Mouse (Mus musculus): Measurements from ENCODE around the gene Defa35. TPM values are rescaled to one million over a fixed set of nuclear protein-coding genes. Genes with fewer than 3 reads are reported as not detected.
"Not testable (repeated sequence)": the region's sequence is repeated elsewhere in the genome, so short reads cannot be mapped to it uniquely, and the experiment has no call there.

Gene Defa35
- polyA plus RNA-seq (2016; fragmentation: Nextera tagmentation; extraction: Ambion mirVana), result not detected in 2 replicates

DNA sequence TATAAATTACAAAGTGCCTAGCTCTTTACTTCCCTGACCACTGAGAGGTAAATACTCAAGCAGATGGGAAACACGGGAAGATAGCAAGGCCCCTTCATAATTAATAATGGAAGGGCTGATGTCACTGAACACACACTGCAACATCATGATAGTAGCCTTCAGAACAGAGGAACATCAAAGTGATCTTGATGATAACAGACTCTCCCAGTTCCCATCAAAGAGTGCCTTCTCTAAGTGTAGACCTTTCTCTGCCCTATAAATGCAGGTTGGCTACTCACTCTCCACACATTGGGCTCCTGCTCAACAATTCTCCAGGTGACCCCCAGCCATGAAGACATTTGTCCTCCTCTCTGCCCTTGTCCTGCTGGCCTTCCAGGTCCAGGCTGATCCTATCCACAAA, at the start of gene Defa35:
Gene Defa35, plus strand, starts transcription at position 301 of the 400 bp plus-strand sequence.
- H3K27me3 ChIP-seq; H3K27ac ChIP-seq; ATAC-seq (ENCODE audit: low FRiP score); H3K4me2 ChIP-seq; H3K9me3 ChIP-seq; H3K4me3 ChIP-seq (replicated peaks); H3K9ac ChIP-seq; H3K4me1 ChIP-seq; H3K36me3 ChIP-seq (replicated peaks): not testable (repeated sequence)
- 86% methylated on average over 1 of the region's 1 CpGs for WGBS

DNA sequence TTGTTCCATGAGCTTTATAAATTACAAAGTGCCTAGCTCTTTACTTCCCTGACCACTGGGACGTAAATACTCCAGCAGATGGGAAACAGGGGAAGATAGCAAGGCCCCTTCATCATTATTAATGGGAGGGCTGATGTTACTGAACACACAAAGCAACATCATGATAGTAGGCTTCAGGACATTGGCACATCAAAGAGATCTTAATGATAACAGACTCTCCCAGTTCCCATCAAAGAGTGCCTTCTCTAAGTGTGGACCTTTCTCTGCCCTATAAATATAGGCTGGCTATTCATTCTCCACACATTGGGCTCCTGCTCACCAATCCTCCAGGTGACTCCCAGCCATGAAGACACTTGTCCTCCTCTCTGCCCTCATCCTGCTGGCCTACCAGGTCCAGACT, 39.6 kb upstream of the Defa35 start, which contains the start of gene Defa21:
Gene Defa21, plus strand, starts transcription at position 301 of the 400 bp plus-strand sequence.
- not testable (repeated sequence) for H3K4me1 ChIP-seq; H3K9ac ChIP-seq; H3K27me3 ChIP-seq; H3K4me3 ChIP-seq (replicated peaks); H3K4me2 ChIP-seq; H3K27ac ChIP-seq; ATAC-seq (ENCODE audit: low FRiP score); H3K9me3 ChIP-seq; H3K36me3 ChIP-seq (replicated peaks)
- WGBS, result no CpG with 5 or more reads among the region's 1 CpGs

DNA sequence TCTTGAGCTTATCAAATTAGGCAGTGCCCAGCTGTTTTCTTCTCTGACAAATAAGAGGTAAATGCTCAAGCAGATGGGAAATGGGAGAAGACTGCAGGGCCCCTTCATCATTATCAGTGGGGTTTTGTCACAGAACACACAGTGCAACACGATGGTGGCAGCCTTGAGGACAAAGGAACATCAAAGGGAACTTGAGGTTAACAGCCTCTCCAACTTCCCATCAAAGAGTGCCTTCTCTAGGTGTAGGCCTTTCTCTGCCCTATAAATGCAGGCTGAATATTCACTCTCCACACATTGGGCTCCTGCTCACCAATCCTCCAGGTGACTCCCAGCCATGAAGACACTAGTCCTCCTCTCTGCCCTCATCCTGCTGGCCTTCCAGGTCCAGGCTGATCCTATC, 10.1 kb upstream of the Defa35 start, which contains the start of gene Defa23:
Gene Defa23, plus strand, starts transcription at position 301 of the 400 bp plus-strand sequence.
- H3K4me1 ChIP-seq; H3K4me3 ChIP-seq (replicated peaks); H3K9me3 ChIP-seq; H3K27me3 ChIP-seq; H3K27ac ChIP-seq; H3K9ac ChIP-seq; H3K4me2 ChIP-seq; ATAC-seq (ENCODE audit: low FRiP score); H3K36me3 ChIP-seq (replicated peaks): not testable (repeated sequence)
- no CpG with 5 or more reads among the region's 1 CpGs for WGBS

DNA sequence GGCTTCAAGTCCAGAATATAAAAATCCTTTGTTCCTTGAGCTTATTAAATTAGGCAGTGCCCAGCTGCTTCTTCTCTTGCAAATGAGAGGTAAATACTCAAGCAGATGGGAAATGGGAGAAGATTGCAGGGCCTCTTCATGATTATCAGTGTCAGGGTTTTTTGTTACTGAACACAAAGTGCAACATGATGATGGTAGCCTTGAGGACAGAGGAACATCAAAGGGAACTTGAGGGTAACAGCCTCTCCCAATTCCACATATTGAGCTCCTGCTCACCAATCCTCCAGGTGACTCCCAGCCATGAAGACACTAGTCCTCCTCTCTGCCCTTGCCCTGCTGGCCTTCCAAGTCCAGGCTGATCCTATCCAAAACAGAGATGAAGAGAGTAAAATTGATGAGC, 19.3 kb downstream of the Defa35 start, which contains the start of gene Defa25:
Gene Defa25, plus strand, starts transcription at position 301 of the 400 bp plus-strand sequence.
- H3K4me3 ChIP-seq (replicated peaks); H3K9ac ChIP-seq; H3K4me2 ChIP-seq; H3K4me1 ChIP-seq; H3K27ac ChIP-seq; H3K27me3 ChIP-seq; H3K9me3 ChIP-seq; H3K36me3 ChIP-seq (replicated peaks); ATAC-seq (ENCODE audit: low FRiP score): not testable (repeated sequence)

DNA sequence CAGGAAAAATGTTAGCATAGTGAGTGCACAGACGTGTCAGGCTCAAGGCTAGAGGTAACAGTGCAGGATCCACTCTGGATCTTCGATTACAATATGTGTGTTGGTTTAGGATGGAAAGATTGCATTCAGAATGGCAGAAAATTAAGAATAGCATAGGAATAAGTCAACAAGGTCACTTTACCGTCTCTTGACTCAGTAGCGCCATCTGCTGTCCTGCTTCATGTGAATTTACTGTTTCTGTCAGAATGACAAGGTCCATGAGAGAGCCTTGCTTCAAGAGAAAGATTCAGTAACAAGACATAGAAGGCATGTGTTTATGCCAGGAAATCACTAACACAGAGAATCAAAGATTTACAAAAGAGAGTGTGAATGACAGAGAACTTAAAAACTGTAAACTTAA, 28.3 kb downstream of the Defa35 start:
- ATAC-seq (ENCODE audit: low FRiP score), result no peak
- no peak overlapping the region for H3K4me2 ChIP-seq
- no peak overlapping the region for H3K27ac ChIP-seq
- H3K4me3 ChIP-seq (replicated peaks), result no peak overlapping the region
- H3K36me3 ChIP-seq (replicated peaks), result no peaks in the 10 kb centered on the region
- H3K4me1 ChIP-seq, result no peaks in the 10 kb centered on the region
- H3K9me3 ChIP-seq, result 0 out of 2 replicates have a peak, but pooled peaks cover 3% of the 10 kb centered on the region
- whole genome bisulfite sequencing, result 49% methylated on average over 4 of the region's 4 CpGs
- H3K9ac ChIP-seq, result no peak overlapping the region
- no peaks in the 10 kb centered on the region for H3K27me3 ChIP-seq

DNA sequence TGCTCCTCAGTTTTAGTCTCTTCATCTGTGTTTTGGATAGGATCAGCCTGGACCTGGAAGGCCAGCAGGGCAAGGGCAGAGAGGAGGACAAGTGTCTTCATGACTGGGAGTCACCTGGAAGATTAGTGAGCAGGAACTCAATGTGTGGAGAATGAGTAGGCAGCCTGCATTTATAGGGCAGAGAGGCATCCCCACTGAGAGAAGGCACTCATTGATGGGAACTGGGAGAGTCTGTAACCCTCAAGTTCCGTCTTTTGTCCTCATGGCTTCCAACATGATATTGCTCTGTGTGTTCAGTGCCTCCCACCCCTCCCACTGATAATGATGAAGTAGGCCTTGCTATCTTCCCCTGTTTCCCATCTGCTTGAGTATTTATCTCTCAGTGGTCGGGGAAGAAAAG, 31.1 kb downstream of the Defa35 start, which contains the start of gene Gm14851:
Gene Gm14851, minus strand, starts transcription at position 101 of the 400 bp plus-strand sequence.
- 80% methylated on average over 1 of the region's 2 CpGs for WGBS

More for the DNA sequence above, 31.1 kb downstream of the Defa35 start, which contains the start of gene Gm14851:
- H3K27me3 ChIP-seq; ATAC-seq (ENCODE audit: low FRiP score); H3K4me1 ChIP-seq; H3K27ac ChIP-seq; H3K9ac ChIP-seq; H3K4me3 ChIP-seq (replicated peaks); H3K9me3 ChIP-seq; H3K4me2 ChIP-seq; H3K36me3 ChIP-seq (replicated peaks): not testable (repeated sequence)

Other genes starting within 250 kb of the Defa35 start
- not detected in 2 replicates for gene Defb33, start 172.4 kb upstream of the Defa35 start, polyA plus RNA-seq (2016; fragmentation: Nextera tagmentation; extraction: Ambion mirVana)
- not detected in 2 replicates for gene Gm15056, start 162.4 kb upstream of the Defa35 start, polyA plus RNA-seq (2016; fragmentation: Nextera tagmentation; extraction: Ambion mirVana)
- gene Gm6040, start 143.0 kb upstream of the Defa35 start, polyA plus RNA-seq (2016; fragmentation: Nextera tagmentation; extraction: Ambion mirVana), result not detected in 2 replicates
- gene AY761185, start 120.3 kb upstream of the Defa35 start, polyA plus RNA-seq (2016; fragmentation: Nextera tagmentation; extraction: Ambion mirVana), result not detected in 2 replicates
- not detected in 2 replicates for gene Defa21, start 39.5 kb upstream of the Defa35 start, polyA plus RNA-seq (2016; fragmentation: Nextera tagmentation; extraction: Ambion mirVana)
- not detected in 2 replicates for gene Defa23, start 10.0 kb upstream of the Defa35 start, polyA plus RNA-seq (2016; fragmentation: Nextera tagmentation; extraction: Ambion mirVana)
- not detected in 2 replicates for gene Defa25, start 19.4 kb downstream of the Defa35 start, polyA plus RNA-seq (2016; fragmentation: Nextera tagmentation; extraction: Ambion mirVana)
- gene Gm14851, start 31.0 kb downstream of the Defa35 start, polyA plus RNA-seq (2016; fragmentation: Nextera tagmentation; extraction: Ambion mirVana), result not detected in 2 replicates
- gene Defa30, start 69.6 kb downstream of the Defa35 start, polyA plus RNA-seq (2016; fragmentation: Nextera tagmentation; extraction: Ambion mirVana), result not detected in 2 replicates
- not detected in 2 replicates for gene Defa22, start 97.2 kb downstream of the Defa35 start, polyA plus RNA-seq (2016; fragmentation: Nextera tagmentation; extraction: Ambion mirVana)
- not detected in 2 replicates for gene Defa31, start 126.6 kb downstream of the Defa35 start, polyA plus RNA-seq (2016; fragmentation: Nextera tagmentation; extraction: Ambion mirVana)
- gene Gm15293, start 136.5 kb downstream of the Defa35 start, polyA plus RNA-seq (2016; fragmentation: Nextera tagmentation; extraction: Ambion mirVana), result not detected in 2 replicates
- gene Gm15292, start 184.7 kb downstream of the Defa35 start, polyA plus RNA-seq (2016; fragmentation: Nextera tagmentation; extraction: Ambion mirVana), result not detected in 2 replicates